In genomic region chr10:13788057-13788456, GRCm38 (mm10) we compare ENCODE assay signal across 12 mouse cellular contexts.
"Had no signal": no experiment of that assay in that cellular context is flagged by ENCODE, and none has a peak within 500 bp of the region (broad histone marks: within the 10 kb centered on the region; RNA-seq: fewer than 3 reads in every experiment).

No protein-coding gene starts in this region.

- H3K4me1 ChIP-seq: liver, embryonic 13.5 days; midbrain, embryonic 13.5 days had no signal

- H3K9ac ChIP-seq: liver, embryonic 13.5 days; liver, postnatal 0 days; midbrain, embryonic 13.5 days had no signal

- H3K27ac ChIP-seq: layer of hippocampus, adult 2 months; liver, embryonic 13.5 days; midbrain, embryonic 13.5 days had no signal

- H3K9me3 ChIP-seq: liver, embryonic 13.5 days; midbrain, embryonic 13.5 days had no signal

- H3K4me2 ChIP-seq: liver, embryonic 13.5 days; midbrain, embryonic 13.5 days had no signal

- ATAC-seq: liver, postnatal 0 days; midbrain, embryonic 13.5 days had no signal

- H3K4me3 ChIP-seq: layer of hippocampus, adult 2 months; liver, embryonic 13.5 days; midbrain, embryonic 13.5 days had no signal

- H3K27me3 ChIP-seq: liver, embryonic 13.5 days; midbrain, embryonic 13.5 days had no signal

- H3K36me3 ChIP-seq: liver, embryonic 13.5 days had no signal

- DNase-seq: kidney, adult 8-10 months; kidney, postnatal 36 days; left cerebral cortex, postnatal 4 days; liver; liver, embryonic 13.5 days; liver, postnatal 0 days; lung, postnatal 36 days; right cerebral cortex, adult 18-20 months; right cerebral cortex, postnatal 25 days; thymus, postnatal 36 days had no signal
